Comparison of ENCODE assay signal across 20 mouse cellular contexts in genomic region chr14:115369611-115370167, GRCm38 (mm10).
A peak's percentile ranks its signal among the peaks of the same experiment; 100 is the strongest.
DNase-seq lines count a peak whose midpoint lies in the region; ATAC-seq and TF ChIP-seq lines count a peak whose summit lies in the region.
"Had no signal": no experiment of that assay in that cellular context is flagged by ENCODE, and none has a peak within 500 bp of the region (broad histone marks: within the 10 kb centered on the region; RNA-seq: fewer than 3 reads in every experiment).

No protein-coding gene starts in this region.

- H3K9ac ChIP-seq in forebrain, embryonic 12.5 days, result no peak overlapping the region
- H3K9ac ChIP-seq in forebrain, embryonic 15.5 days (replicated peaks), result no peak overlapping the region
- H3K9ac ChIP-seq in liver, postnatal 0 days (replicated peaks), result no peak overlapping the region
- H3K9ac ChIP-seq: kidney, embryonic 15.5 days; limb, embryonic 13.5 days; liver, embryonic 13.5 days had no signal

- H3K9me3 ChIP-seq in forebrain, embryonic 12.5 days, result no peaks in the 10 kb centered on the region
- no peaks in the 10 kb centered on the region for H3K9me3 ChIP-seq in forebrain, embryonic 15.5 days
- no peaks in the 10 kb centered on the region for H3K9me3 ChIP-seq in liver, postnatal 0 days (ENCODE audit: low read length)
- H3K9me3 ChIP-seq: kidney, embryonic 15.5 days; limb, embryonic 13.5 days; liver, embryonic 13.5 days had no signal

- no peak for TF ChIP-seq CTCF in liver, postnatal 0 days (IDR thresholded peaks at IDR 0.05; ENCODE audit: low read depth)

- 71% methylated on average over 15 of the region's 15 CpGs for WGBS in forebrain, embryonic 12.5 days
- 59% methylated on average over 15 of the region's 15 CpGs for WGBS in forebrain, embryonic 15.5 days
- 76% methylated on average over 15 of the region's 15 CpGs for WGBS in liver, postnatal 0 days (ENCODE audit: insufficient replicate concordance)

- peak; percentile 12 for DNase-seq in kidney, postnatal 10 days
- no peak for DNase-seq in kidney, adult 11 months
- DNase-seq in retina, postnatal 1 day, result peak; percentile 7
- no peak for DNase-seq in retina, embryonic 14.5 days (ENCODE audit: low spot score)
- DNase-seq in yolk sac, embryonic 10.5 days (ENCODE audit: low spot score), result peak; percentile 28
- DNase-seq in liver, postnatal 0 days, result no peak
- DNase-seq: adrenal gland, postnatal 25 days; cerebellum, adult 11-12 months; liver, embryonic 13.5 days; right cerebral cortex, adult 18-20 months; thymus, postnatal 25 days had no signal

- no peak overlapping the region for H3K27ac ChIP-seq in forebrain, embryonic 12.5 days
- no peak overlapping the region for H3K27ac ChIP-seq in forebrain, embryonic 15.5 days (replicated peaks)
- no peak overlapping the region for H3K27ac ChIP-seq in liver, postnatal 0 days (ENCODE audit: low read depth)
- H3K27ac ChIP-seq: kidney, embryonic 15.5 days; layer of hippocampus, adult 2 months; left cerebral cortex, adult 2 months; limb, embryonic 13.5 days; liver, embryonic 13.5 days had no signal

- H3K27me3 ChIP-seq in forebrain, embryonic 12.5 days, result no peaks in the 10 kb centered on the region
- no peaks in the 10 kb centered on the region for H3K27me3 ChIP-seq in forebrain, embryonic 15.5 days
- no peaks in the 10 kb centered on the region for H3K27me3 ChIP-seq in liver, postnatal 0 days (ENCODE audit: insufficient read depth, low read length)
- H3K27me3 ChIP-seq: CH12.LX; kidney, embryonic 15.5 days; limb, embryonic 13.5 days; liver, embryonic 13.5 days had no signal

- no peak overlapping the region for H3K4me2 ChIP-seq in forebrain, embryonic 12.5 days
- no peak overlapping the region for H3K4me2 ChIP-seq in forebrain, embryonic 15.5 days (replicated peaks)
- no peak overlapping the region for H3K4me2 ChIP-seq in liver, postnatal 0 days (ENCODE audit: low read depth, low read length)
- H3K4me2 ChIP-seq: kidney, embryonic 15.5 days; limb, embryonic 13.5 days; liver, embryonic 13.5 days had no signal

- H3K36me3 ChIP-seq in forebrain, embryonic 12.5 days (replicated peaks), result no peaks in the 10 kb centered on the region
- H3K36me3 ChIP-seq in forebrain, embryonic 15.5 days, result no peaks in the 10 kb centered on the region
- no peaks in the 10 kb centered on the region for H3K36me3 ChIP-seq in liver, postnatal 0 days (replicated peaks; ENCODE audit: insufficient read depth, low read length)
- H3K36me3 ChIP-seq: kidney, embryonic 15.5 days; limb, embryonic 13.5 days; liver, embryonic 13.5 days had no signal

- no peaks in the 10 kb centered on the region for H3K4me1 ChIP-seq in forebrain, embryonic 12.5 days
- no peaks in the 10 kb centered on the region for H3K4me1 ChIP-seq in forebrain, embryonic 15.5 days
- H3K4me1 ChIP-seq in liver, postnatal 0 days (ENCODE audit: insufficient read depth), result no peaks in the 10 kb centered on the region
- H3K4me1 ChIP-seq: kidney, embryonic 15.5 days; limb, embryonic 13.5 days; liver, embryonic 13.5 days had no signal

- 0 out of 2 replicates have a peak, but pooled peaks have one; percentile 12 for ATAC-seq in forebrain, embryonic 12.5 days (ENCODE audit: low FRiP score)
- ATAC-seq in forebrain, embryonic 15.5 days (replicated peaks), result no peak
- no peak for ATAC-seq in liver, postnatal 0 days
- ATAC-seq: inflammation-experienced regulatory T-cells, adult 6 months; lung, postnatal 0 days had no signal

- no peak overlapping the region for H3K4me3 ChIP-seq in forebrain, embryonic 12.5 days (replicated peaks)
- no peak overlapping the region for H3K4me3 ChIP-seq in forebrain, embryonic 15.5 days
- no peak overlapping the region for H3K4me3 ChIP-seq in liver, postnatal 0 days (ENCODE audit: low read depth, low read length)
- H3K4me3 ChIP-seq: kidney, embryonic 15.5 days; layer of hippocampus, adult 2 months; left cerebral cortex, adult 2 months; limb, embryonic 13.5 days; liver, embryonic 13.5 days had no signal

- no peak for TF ChIP-seq EP300 in liver, postnatal 0 days (IDR thresholded peaks at IDR 0.05; ENCODE audit: low read depth)

Comparison
In these comparisons a context has a peak if more than half of its experiments do, and no peak if none do; other contexts are left out.
1. DNase-seq: peak in kidney, postnatal 10 days (single experiment), retina, postnatal 1 day (single experiment) and yolk sac, embryonic 10.5 days (single experiment); none in kidney, adult 11 months (single experiment), retina, embryonic 14.5 days (single experiment) and liver, postnatal 0 days (single experiment).